Mouse (Mus musculus) cerebellum, adult 11 months (tissue): Measurements from ENCODE around the gene Ring1.

Experiments
- DNase-seq: peaks from one replicate; pipeline ENCODE4 v3.0.0; 2022

The Ring1 gene

GRCm38 (mm10) chr17:34024317-34024821 lies at the start of gene Ring1:
Gene Ring1, minus strand, starts transcription at chr17:34024680.
- peak; percentile 87 for DNase-seq

- no peak for DNase-seq
These were observed 47.6 kb upstream of the Ring1 start for GRCm38 (mm10) chr17:34072091-34072490.

- no peak for DNase-seq
These were observed 44.4 kb upstream of the Ring1 start for GRCm38 (mm10) chr17:34068864-34069263.

GRCm38 (mm10) chr17:34057224-34057623 lies 32.7 kb upstream of the Ring1 start:
- DNase-seq, result no peak

DNA sequence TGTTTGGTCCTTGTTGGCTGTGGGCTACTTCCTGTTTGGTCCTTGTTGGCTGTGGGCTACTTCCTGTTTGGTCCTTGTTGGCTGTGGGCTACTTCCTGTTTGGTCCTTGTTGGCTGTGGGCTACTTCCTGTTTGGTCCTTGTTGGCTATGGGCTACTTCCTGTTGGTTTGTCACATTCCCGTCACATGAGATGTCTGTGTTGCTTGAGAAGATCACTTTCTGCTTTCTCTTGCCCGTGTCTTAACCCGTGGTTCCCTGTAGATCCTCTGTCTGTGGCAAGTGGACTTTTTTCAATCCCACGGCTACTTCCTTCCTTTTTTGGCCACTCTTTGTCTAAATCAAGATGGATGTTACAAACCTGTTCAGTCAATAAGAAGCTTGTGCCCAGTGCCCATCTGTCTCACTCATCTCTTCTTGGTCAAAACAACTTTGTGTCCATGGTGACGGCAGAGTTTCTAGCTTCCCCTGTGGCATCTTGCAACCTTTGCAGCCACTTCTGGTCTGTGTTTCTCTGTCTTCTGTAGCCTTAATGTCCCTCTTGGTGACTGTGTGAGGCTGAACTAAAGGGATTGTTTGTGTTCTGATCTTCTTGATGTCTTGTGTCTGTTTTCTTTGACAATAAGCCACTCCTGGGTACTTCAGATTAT lies 23.0 kb upstream of the Ring1 start:
- DNase-seq, result no peak

DNA sequence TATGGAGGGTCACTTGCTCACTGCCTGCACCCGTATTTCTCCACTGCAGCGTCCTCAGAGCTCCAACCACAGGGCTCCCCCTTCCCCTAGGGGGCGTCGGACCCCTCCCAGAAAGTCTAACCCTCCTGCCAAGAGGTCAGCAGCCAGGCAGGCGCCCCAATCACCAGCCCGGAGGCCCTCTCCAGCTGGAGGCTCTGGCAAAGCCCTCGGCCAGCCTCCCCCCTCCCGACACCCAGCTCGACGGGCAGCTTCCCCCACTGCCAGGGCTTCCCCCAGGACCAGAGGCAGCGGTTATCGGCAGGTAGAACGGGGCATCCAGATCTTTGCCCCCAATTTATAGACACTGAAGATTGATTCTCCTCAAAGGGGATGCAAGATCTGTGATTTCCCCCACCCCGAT lies 21.5 kb upstream of the Ring1 start:
- DNase-seq, result no peak

GRCm38 (mm10) chr17:34039562-34040450 lies 15.3 kb upstream of the Ring1 start:
- DNase-seq, result peak; percentile 13

DNA sequence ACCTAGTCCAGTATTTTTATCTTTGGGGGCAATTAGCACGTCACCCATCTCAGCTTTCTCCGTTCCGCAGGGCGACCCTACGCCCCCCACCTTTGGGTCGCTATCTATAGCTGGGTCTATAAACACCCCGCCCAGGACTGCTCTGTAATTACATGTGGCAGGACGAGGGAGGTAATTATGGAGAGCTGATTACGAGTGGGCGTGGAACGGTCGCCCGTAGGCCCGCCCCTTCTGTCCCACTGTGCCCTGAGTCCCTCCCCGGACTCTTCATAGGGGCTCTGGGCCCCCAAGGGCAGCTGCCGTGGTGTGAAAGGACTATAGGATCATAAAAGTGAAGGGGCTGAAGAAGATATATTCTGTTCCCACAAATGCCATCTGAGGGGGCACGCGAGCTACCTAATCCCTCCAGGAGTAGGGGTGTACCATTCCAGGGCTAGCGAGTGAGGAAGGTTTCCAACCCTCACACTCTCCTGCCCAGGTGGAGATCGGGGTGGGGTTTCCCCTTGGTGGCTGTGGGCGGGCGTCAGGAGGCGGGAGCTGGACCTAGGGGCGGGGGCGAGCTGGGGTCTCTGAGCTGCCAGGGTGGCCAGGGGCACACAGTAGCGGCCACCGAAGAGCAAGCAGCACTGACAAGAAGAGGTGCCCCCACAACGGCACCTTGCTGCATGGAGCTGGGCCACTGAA lies 14.5 kb upstream of the Ring1 start, which contains the start of gene Col11a2:
TSS of gene Col11a2 (plus strand) at position 560 of the 684 bp plus-strand sequence.
- DNase-seq, result peak; percentile 29

GRCm38 (mm10) chr17:34038440-34038839 lies 14.0 kb upstream of the Ring1 start:
- DNase-seq, result peak; percentile 40

DNA sequence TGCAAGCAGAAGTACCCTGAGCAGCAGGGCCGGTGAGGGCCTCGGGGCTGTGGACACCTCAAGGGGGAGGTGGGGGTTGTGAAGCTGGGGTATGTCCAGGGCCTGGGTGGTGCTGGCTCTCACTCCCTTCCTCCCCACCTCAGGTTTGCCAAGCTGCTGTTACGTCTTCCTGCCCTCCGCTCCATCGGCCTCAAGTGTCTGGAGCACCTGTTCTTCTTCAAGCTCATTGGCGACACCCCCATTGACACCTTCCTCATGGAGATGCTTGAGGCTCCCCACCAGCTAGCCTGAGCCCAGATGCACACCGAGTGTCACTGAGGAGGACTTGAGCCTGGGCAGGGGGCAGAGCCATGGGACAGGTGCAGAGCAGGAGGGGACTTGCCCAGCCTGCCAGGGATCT lies 12.8 kb upstream of the Ring1 start:
- DNase-seq, result peak; percentile 7

- peak; percentile 28 for DNase-seq
These were observed 12.2 kb upstream of the Ring1 start for GRCm38 (mm10) chr17:34036647-34037046.

DNA sequence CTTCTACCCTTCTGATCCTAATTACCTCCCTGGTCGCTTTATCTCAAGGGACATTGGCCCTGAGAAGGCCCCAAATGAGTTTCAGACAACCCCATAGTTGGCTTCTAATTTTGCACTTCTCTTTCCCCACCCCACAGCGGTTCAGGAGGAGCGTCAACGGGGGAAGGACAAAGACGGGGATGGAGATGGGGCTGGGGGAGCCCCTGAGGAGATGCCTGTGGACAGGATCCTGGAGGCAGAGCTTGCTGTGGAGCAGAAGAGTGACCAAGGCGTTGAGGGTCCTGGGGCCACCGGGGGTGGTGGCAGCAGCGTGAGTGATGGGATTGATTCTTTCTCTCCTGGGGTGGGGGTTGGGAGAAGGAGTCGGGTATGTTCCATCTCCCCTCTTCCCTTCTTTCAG lies 11.0 kb upstream of the Ring1 start:
- peak; percentile 4 for DNase-seq

GRCm38 (mm10) chr17:34034064-34034463 lies 9.6 kb upstream of the Ring1 start:
- DNase-seq, result peak; percentile 59

- DNase-seq, result peak; percentile 35
These were observed 9.0 kb upstream of the Ring1 start for GRCm38 (mm10) chr17:34033441-34033840.

GRCm38 (mm10) chr17:34032806-34033205 lies 8.3 kb upstream of the Ring1 start:
- peak; percentile 49 for DNase-seq

GRCm38 (mm10) chr17:34032174-34032632 lies 7.7 kb upstream of the Ring1 start:
- no peak for DNase-seq

GRCm38 (mm10) chr17:34031465-34032173 lies 7.1 kb upstream of the Ring1 start, which contains the start of the genes Slc39a7 and Rxrb:
Gene Slc39a7, minus strand, starts transcription at chr17:34031682.
Gene Rxrb, plus strand, starts transcription at chr17:34031812.
- DNase-seq, result peak; percentile 98

DNA sequence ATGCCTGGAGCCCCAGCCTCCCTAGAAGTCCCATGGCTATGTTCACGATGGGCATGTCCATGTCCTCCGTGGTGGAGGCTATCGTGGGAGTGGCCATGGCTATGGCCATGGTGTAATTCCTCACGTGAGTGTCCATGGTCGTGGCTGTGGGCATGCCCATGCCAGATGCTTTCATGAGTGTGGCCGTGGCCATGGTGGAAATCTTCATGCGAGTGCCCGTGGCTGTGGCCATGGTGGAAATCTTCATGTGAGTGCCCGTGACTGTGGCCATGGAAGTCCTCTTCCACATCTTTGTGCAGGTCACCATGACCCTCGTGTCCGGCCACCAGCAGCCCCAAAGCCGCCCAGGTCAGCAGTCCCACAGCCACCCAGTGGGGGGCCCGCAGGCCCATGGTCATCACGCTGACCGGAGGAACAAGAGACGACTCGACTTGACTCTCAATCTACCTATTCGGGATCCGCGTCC lies 6.4 kb upstream of the Ring1 start:
- no peak for DNase-seq

GRCm38 (mm10) chr17:34029890-34030595 lies 5.6 kb upstream of the Ring1 start:
- peak; percentile 32 for DNase-seq

DNA sequence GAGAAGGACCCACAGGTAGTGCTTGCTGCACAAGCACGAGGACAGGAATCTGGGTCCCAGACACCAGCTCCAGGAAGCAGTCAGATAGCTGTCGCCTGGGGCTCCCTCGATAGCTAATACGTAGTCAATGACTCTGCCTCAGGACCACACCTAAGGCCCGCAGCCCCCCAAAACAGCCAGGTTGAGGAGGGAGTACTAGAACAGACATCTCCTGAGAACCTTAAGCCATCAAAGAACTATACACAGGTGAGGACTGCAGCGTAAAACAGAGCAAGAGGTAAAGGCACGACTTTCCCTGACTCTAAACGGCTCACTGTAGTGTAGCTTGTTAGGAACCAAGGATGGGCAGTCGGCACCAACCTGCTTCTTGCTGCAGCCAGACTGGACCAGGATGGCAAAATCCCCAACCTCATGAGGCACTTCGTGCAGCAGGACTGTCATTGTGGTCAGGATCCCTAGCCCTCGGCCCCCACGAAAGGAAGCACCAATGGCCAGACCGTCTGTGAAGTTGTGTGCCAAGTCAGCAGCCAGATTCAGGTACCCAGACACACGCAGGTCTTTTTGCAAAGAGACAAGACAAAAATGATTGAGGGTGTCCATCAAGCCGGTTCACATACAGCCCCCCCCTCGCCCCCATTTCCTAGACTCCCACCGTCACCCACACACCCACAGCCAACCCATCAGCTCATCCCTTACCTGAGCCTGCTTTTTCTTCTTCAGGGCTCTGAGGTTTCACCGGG lies 4.8 kb upstream of the Ring1 start:
- peak; percentile 26 for DNase-seq
